Mouse (Mus musculus) granulocyte monocyte progenitor cell, adult 5-6 weeks (primary cell): ENCODE measurements around the gene Cplx2. TPM values are rescaled to one million over a fixed set of nuclear protein-coding genes. Genes with fewer than 3 reads are reported as not detected.

ENCODE experiments used
- ATAC-seq: replicated peaks from 2 replicates; pipeline ENCODE4 v1.8.0; 2016; ENCODE audit warnings: mild to moderate bottlenecking, moderate TSS enrichment, inconsistent platforms; ENCODE audit not compliant: poor library complexity, severe bottlenecking
- total RNA-seq, 2 experiments: library from RNA; stranded (forward) in 1 of 2; stranded (reverse) in 1 of 2; fragments of 200-712, 200-1000 nt in 1 of 2; fragments of >200 nt in 1 of 2; fragmentation: Nextera tagmentation in 1 of 2; gene quantifications; 2 replicates each; pipeline ENCODE4 v1.2.3; 2014 to 2017

Gene Cplx2
- total RNA-seq, 2 experiments from 2014 or later: not detected

DNA sequence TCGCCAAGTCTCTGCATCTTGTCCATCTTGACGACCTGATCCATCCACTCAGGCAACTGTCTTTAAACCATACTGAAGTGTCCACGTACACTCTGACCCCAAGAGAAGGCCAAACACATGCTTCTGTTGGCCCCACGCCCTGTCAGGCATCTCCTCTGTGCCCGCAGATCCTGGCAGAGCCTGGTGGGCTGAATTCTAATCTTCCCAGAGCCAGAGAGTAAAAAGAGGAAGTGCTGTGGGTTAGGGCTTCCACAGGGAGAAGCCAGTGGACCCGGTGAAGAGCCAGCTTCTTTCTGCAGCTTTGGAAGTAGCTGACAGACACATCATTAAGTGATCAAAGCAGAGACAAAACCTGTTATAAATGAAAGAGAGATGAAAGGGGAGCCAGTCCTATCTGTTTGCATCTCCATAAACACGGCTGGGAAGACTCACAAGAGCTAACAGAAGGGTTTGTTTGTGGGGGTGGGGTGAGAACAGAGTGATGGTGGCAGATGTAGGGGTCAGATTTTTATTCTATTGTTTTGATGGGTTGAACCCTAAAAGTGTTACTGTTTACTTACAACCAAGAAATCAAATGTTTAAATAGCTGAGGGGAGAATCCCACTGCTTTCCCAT, 29.5 kb downstream of the Cplx2 start:
- no peak for ATAC-seq

DNA sequence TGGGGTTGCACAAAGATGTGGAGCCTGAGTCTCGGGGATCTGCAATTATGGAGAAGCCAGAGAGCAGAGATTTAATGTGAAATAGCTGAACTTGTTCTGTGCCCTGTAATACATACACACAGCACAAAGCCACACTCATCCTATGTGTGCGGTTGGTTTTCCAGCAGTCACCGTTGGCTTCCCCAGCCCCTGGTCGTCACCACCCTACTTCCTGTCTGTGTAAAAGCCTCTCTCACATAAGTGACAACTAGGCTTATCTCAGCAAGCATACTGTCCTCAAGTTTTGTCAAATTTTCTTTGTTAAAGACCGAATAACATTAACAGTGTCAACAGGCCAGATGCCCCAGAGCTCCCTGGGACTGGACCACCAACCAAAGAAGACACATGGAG, 30.0 kb downstream of the Cplx2 start:
- no peak for ATAC-seq

- no peak for ATAC-seq
Measured at GRCm38 (mm10) chr13:54402346-54402745, 31.2 kb downstream of the Cplx2 start.

DNA sequence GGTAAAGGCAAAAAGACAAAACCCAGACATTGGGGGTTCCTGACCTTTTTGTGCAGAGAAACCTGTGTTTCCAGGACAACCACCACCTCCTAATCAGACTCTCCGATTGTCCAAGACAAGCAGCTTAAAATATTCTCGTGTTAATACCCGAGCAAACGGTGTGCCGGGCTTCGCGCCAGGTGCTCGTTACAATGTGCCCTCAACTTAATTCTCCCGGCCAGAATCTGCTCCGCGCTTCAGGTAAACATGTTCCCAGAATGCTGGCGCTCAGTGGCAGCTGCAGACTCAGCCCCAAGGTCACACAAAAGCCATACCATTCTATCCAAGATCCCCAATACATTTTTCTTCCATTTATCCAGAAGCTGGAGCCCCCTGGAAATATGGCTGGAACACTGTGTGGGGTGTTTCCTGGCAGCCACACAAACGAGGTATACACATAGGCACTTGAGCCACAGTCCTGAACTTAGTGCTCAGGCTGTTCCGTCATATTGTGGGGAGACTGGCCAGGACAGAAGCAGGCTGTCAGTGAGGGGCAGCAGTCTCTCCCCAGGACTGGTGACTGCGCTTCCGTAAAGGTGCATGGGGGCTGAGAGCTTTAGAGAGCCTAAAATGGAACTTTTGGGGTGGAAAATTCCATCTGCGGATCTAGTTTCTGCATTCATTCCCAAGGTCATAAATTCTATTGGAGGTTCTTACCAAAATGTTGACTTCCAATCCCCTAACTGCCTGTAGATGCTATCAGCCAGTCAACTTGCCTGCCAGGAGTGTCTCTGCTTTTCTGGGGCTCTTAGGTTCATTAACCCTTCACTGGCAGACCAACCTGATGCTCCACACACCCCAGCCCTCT, 32.3 kb downstream of the Cplx2 start:
- ATAC-seq: no peak

- no peak for ATAC-seq
Measured at GRCm38 (mm10) chr13:54404205-54404604, 33.1 kb downstream of the Cplx2 start.

GRCm38 (mm10) chr13:54405805-54406204, 34.7 kb downstream of the Cplx2 start:
- no peak for ATAC-seq

DNA sequence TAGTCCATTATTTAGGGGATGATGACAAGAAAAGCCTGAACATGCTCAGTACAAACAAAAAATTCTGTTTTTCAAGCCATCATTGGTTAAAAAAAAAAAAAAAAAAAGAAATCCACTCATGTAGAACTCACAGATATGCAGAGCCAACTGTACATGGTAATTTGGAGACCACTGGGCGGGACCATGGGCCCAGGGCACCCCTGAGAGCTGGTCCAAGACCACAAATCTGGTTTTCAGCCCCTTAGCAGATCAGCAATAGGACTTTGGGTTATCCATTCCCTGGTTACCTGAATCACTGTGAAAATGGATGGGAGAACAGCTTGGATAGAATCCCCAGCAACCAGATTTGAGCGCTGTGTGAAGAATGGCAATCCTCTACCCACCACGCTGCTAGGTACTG, 40.5 kb downstream of the Cplx2 start:
- ATAC-seq: no peak

DNA sequence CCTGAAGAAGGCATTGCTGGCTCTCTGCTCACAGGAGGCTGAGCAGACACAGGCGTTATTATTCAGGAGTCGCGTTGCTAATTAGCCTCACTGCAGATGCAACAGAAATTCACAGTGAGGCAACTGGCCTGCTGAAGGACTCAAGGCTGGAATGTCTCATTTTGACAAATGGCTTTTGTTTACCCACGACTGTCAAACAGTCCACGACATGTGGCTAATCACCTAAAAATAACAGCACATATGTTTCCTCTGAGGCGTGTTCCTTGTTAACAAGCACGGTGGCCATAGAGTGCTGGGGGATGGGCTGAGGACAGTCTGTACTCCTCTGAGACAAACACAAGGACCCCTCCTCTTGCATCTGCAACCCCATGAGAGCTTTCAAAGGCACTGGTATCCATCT, 41.1 kb downstream of the Cplx2 start:
- no peak for ATAC-seq

DNA sequence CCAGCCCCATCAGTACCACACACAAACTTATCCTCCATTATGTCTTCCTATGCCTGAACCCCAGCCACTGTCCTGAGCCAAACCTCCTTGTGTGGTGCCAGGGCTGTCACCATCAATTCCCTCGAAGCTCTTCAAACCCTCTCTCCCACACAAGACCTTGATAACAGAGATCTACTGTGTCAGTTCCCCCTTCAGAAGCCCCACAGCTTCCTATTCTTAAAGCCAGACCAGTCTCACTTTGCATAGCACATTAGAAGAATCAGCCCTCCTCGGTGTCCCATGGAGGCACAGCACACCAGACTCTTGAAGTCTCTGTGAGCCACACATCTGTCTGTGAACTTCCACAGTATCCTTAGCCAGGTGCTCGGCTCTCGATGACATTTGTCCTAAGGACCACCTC, 41.6 kb downstream of the Cplx2 start:
- no peak for ATAC-seq

DNA sequence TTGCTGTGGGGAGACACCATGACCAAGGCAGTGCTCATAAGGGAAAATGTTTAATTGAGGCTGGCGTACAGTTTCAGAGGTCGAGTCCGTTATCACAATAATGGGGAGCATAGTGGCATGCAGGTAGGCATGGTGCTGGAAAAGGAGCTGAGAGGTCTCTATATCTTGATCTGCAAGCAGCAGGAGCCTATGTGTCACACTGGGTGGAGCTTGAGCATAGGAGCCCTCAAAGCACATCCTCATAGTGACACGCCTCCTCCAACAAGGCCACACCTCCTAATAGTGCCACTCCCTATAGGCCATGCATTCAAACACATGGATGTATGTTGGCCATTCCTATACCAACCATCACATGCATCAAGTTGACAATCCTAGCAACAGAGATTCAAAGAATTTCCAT, 43.9 kb downstream of the Cplx2 start:
- ATAC-seq: no peak

GRCm38 (mm10) chr13:54418781-54419327, 47.7 kb downstream of the Cplx2 start:
- ATAC-seq: no peak

- ATAC-seq: no peak
Measured at GRCm38 (mm10) chr13:54420226-54420625, 49.1 kb downstream of the Cplx2 start.

GRCm38 (mm10) chr13:54425269-54425668, 54.1 kb downstream of the Cplx2 start:
- ATAC-seq: no peak

DNA sequence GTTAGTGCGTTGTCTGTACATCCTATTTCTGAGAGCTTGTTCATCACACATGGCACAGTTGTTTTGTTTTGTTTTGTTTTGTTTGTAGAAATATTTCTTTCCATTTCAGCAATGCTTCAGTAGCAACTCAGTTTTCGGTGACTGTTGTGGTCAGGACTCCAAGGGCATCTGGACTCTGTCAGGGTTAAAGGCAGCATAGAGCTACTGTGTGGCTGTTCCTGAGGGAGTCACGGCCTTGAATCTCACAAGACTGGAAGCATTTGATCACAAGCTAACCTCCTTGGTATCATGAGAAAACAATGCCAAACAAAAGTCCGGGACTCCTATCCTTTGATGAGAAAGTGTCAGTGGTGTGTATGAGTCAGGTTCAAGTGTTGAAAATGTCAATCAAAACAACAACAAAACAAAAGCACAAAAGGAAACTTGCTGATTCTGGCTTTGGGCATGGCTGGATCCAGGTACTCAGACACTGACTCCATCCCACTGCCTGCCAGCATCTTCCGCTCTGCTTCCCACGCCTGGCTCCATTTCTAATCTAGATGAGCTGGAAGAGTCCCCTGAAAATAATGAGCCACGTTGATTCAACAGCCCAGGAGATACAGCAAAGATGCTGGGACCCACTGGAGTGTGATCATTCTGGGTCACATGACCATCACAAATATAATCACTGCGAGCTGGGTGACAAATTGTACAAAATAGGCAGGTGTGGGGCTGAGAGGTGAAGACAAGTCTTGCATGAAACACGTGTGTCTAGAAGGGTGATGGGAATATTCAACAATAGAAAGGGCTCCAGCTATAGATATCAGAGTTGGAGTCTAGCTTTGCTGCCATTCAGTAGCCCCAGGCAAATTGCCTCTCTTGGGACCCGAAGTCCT, 55.9 kb downstream of the Cplx2 start:
- no peak for ATAC-seq

- ATAC-seq: no peak
Measured at GRCm38 (mm10) chr13:54428771-54429170, 57.6 kb downstream of the Cplx2 start.

DNA sequence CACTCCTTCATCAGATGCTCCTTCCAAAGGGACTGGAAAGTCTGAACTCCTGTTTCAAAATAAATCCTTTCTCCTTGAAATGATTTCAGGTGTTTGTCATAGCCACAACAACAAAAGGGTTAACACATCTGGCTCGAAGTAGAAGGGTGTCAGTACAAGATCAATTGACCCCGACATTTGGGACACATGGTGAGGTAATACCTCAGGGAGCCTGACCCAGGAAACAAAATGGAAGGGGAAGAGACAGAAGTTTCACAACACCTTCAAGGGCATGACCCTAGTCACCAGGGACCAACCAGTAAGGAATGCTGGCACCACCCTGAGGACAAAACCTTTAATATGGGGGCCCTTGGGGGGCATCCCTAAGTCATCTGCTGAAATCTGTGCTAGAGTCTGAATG, 58.9 kb downstream of the Cplx2 start:
- no peak for ATAC-seq

- no peak for ATAC-seq
Measured at GRCm38 (mm10) chr13:54431161-54431560, 60.0 kb downstream of the Cplx2 start.
